Mouse (Mus musculus) heart, adult 9 months (tissue): ENCODE results near the gene Ythdf2.

Source experiments
- DNase-seq, 2 experiments: peaks; one replicate each; pipeline ENCODE4 v3.0.0; 2022; ENCODE audit warnings: low spot score in 2 of 2

Ythdf2 gene

DNA sequence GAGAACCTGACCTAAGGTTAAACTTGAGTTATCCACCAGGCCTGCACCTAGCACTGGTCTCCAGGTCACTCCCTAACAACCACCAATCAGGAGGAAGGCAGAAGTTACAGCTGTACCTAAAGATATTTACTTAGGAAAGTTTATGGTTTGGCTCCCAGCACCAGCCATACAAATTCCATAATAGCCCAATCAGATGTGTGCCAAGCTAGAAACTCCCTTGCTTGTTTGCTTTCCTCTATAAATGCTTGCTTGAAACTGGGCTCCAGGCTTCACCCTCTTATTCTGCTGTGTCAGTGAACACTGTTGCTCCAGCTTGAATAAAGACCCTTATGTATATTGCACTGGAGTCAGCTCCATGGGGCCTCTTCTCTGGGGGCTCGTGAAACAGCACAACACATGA, 60.4 kb downstream of the Ythdf2 start:
- no peak for DNase-seq

DNA sequence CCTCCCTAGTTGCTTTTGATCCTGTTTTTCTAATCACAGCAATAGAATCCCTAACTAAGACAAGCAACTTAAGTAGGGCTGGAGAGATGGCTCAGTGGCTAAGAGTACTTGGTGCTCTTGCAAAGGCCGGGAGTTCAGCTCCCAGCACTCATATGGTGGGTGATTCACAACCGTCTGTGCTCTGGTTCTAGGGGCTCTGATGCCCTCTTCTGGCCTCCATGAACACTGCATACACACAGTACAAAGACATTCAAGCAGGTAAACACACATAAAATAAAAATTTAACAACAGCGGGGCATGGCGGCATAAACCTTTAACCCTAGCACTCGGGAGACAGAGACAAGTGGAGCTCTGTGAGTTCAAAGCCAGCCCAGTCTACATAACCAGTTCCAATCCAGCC, 65.9 kb downstream of the Ythdf2 start:
- DNase-seq: no peak

DNA sequence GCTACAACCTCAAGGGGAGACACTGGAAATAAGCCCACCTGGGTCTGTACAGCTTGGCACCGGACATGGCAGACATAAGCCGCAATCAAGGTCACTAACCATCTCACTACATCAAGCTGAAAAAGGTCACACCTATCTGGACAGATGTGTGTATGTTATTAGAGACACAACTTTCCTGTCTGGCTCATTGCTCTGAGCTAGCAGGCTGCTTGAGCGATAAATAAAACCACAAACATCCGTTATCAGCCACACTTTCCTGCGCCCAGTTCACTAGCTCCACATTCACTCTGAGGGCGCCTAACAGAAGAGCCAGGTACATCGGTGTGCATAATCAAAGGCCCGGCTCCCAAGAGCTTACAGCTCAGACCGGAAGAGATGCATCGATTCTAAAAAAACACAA, 67.0 kb downstream of the Ythdf2 start:
- no peak for DNase-seq

DNA sequence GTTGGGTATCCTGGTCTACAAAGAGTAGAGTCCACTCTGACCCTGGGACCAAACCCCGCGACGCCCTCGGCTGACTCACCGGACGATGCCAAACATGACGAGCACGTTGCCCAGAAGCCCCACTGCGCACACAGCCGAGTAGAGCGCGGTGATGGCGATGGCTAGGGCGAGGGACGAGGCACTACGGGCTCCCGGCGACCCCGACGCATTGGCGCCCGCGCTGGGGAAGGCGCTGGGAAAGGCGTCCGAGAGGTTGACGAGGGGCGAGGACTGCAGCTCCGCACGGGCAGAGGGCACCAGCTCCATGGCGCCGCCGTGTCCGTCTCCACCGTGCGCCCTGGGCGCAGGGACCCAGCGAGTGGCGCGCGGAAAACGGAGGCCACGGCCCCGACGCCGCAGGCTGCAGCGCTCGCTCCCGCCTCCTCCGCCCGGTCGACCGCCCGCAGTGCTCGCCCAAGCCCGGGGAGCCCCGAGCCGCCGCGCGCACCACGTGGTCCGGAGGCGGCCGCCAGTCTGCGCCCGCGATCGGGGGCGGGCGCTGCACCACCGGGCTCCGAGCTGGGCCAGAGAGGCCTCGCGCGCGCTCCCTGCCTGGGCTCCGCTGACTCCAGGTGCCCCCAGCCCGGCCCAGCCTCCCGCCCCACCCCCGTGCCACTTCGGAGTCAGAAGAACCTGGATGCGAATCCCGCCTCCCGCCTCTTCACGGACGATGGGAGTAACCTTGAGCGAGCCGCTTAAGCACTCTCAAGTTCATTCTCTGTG, 67.8 kb downstream of the Ythdf2 start, which contains the start of gene Oprd1:
TSS of gene Oprd1 (minus strand) at position 407 of the 762 bp plus-strand sequence.
- DNase-seq: no peak

DNA sequence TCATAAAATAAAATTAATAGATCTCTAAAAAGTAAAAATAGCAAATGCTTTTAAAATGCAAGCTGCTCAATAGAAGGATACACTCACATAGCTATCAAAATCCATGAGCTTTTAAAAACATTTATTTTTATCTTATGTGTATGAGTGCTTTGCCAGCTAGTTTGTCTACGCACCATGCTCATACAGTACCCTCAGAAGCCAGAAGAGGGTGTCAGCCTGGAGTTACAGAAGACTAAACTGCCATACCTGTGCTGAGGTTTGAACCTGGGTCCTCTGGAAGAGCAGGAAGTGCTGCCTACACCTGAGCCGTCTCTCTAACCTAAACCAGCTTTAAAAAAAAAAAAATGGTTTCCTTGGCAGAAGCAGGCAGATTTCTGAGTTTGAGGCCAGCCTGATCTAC, 73.5 kb downstream of the Ythdf2 start:
- DNase-seq: no peak

DNA sequence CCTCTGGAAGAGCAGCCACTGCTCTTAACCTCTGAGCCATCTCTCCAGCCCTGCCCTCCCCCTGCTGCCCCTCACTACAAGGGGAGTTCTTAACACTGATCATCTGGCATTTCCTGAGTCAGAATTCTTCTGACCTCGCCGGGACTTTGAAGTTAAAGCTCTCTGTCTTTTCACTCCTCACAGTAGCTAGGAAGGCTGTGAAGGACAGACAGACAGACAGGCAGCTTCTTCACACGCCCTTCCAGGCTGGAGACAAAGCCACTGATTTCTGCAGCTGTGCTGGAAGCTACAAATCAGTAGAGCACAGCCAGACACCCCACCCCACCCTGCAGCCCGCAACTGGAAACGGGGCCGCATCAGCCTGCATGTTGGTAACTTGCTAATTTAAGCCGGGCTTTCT, 75.1 kb downstream of the Ythdf2 start:
- DNase-seq: no peak
